Mouse (Mus musculus) B cell, adult 2 months (primary cell): ENCODE data around the gene Gm5798.
"Not testable (repeated sequence)": the region's sequence is repeated elsewhere in the genome, so short reads cannot be mapped to it uniquely, and the experiment has no call there.

Source experiments
- DNase-seq, 2 experiments: peaks; one replicate each; pipeline ENCODE4 v3.0.0; 2022

The Gm5798 gene

DNA sequence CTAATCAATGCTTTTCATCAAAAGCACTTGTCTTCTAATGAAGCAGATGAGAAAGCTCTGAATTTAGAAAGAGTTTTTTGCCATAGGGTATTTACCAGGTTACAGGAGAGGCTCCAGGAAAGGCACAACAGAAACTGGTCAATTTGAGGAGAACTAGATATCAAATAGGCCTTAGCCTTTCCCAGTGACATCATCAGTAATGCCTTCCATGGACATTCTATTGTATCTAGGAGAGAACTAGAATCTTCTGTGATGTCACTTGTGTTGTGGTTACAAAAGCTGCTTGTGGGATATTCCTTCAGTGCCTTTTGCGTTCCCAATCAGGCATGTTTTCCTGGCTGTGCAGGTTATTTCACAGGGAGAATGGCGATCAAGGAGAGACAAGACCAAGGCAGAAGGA, at the start of gene Gm5798:
Gm5798 (plus strand) TSS at position 301 of the 400 bp plus-strand sequence.
- DNase-seq: not testable (repeated sequence)

- not testable (repeated sequence) for DNase-seq
These were observed 37.9 kb downstream of the Gm5798 start, which contains the start of gene Gm7945 for GRCm38 (mm10) chr14:41386279-41386678. Gene Gm7945, minus strand, starts transcription at chr14:41386379.
